In the genomic region with DNA sequence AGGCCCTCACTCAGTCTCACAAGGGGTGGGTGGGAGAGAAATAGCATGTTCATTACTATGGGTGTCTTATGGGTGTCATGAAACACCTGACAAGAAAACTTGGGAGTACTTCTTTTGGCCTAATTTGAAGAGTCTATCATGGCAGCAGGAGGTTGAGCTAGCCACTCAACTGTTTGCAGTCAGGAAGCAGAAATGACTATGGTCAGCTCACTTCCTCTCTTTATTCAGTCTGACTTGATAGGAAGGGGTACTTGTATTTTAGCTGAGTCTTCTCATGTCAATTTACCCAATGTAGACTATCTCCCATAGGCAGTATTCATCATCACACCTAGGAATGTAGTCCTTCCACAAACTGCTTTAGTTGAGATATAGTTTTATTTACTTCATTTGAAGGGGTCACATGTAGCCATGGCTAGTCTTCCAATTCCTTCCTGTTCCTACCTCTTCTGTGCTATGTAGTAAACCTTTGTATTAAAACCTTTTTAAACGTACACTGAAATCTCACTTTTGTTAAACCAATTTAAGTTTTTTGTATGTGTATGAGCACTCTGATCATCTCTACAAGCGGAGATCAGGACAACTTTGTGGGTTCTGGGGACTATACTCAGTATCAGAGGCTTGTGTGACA, we compare ENCODE assay signal across 28 mouse cellular contexts. TPM values are rescaled to one million over a fixed set of nuclear protein-coding genes. Genes with fewer than 3 reads are reported as not detected.
DNase-seq lines count a peak whose midpoint lies in the region; ATAC-seq lines count a peak whose summit lies in the region.
"Had no signal": no experiment of that assay in that cellular context is flagged by ENCODE, and none has a peak within 500 bp of the region (broad histone marks: within the 10 kb centered on the region; RNA-seq: fewer than 3 reads in every experiment).

No protein-coding gene starts in this region.

- ATAC-seq in embryonic facial prominence, embryonic 11.5 days (replicated peaks; ENCODE audit: insufficient number of reproducible peaks, low FRiP score, low TSS enrichment, low read depth): no peak
- ATAC-seq in liver, embryonic 13.5 days (ENCODE audit: low read depth): no peak
- no peak for ATAC-seq in liver, embryonic 12.5 days
- ATAC-seq: forebrain, embryonic 16.5 days; inflammation-experienced regulatory T-cells, adult 6 months; lung, postnatal 0 days; midbrain, embryonic 16.5 days had no signal

- H3K4me3 ChIP-seq in embryonic facial prominence, embryonic 11.5 days (ENCODE audit: low read depth, low read length): no peak overlapping the region
- no peak overlapping the region for H3K4me3 ChIP-seq in embryonic facial prominence, embryonic 10.5 days
- no peak overlapping the region for H3K4me3 ChIP-seq in liver, embryonic 13.5 days (replicated peaks)
- H3K4me3 ChIP-seq in liver, embryonic 12.5 days: no peak overlapping the region
- H3K4me3 ChIP-seq: heart, embryonic 15.5 days; hindbrain, embryonic 13.5 days; layer of hippocampus, adult 2 months; liver, embryonic 15.5 days; neural tube, embryonic 15.5 days had no signal

- no peak overlapping the region for H3K4me2 ChIP-seq in embryonic facial prominence, embryonic 11.5 days (ENCODE audit: low read depth, low read length)
- no peak overlapping the region for H3K4me2 ChIP-seq in liver, embryonic 13.5 days
- H3K4me2 ChIP-seq in liver, embryonic 12.5 days: no peak overlapping the region
- H3K4me2 ChIP-seq: heart, embryonic 15.5 days; hindbrain, embryonic 13.5 days; liver, embryonic 15.5 days; neural tube, embryonic 15.5 days had no signal

- H3K27me3 ChIP-seq in embryonic facial prominence, embryonic 11.5 days (ENCODE audit: control insufficient read depth, insufficient read depth, low read length): no peaks in the 10 kb centered on the region
- no peaks in the 10 kb centered on the region for H3K27me3 ChIP-seq in embryonic facial prominence, embryonic 10.5 days (replicated peaks; ENCODE audit: low read depth, poor library complexity, severe bottlenecking)
- no peaks in the 10 kb centered on the region for H3K27me3 ChIP-seq in liver, embryonic 13.5 days
- no peaks in the 10 kb centered on the region for H3K27me3 ChIP-seq in liver, embryonic 12.5 days (replicated peaks)
- H3K27me3 ChIP-seq: heart, embryonic 15.5 days; hindbrain, embryonic 13.5 days; liver, embryonic 15.5 days; neural tube, embryonic 15.5 days had no signal

- H3K4me1 ChIP-seq in embryonic facial prominence, embryonic 11.5 days (ENCODE audit: control insufficient read depth, insufficient read depth, low read length): no peaks in the 10 kb centered on the region
- peaks cover 9% of the 10 kb centered on the region; the same call in 1 of the 2 replicates for H3K4me1 ChIP-seq in embryonic facial prominence, embryonic 10.5 days
- peaks cover 15% of the 10 kb centered on the region for H3K4me1 ChIP-seq in liver, embryonic 13.5 days (replicated peaks)
- peaks cover 19% of the 10 kb centered on the region for H3K4me1 ChIP-seq in liver, embryonic 12.5 days

- H3K36me3 ChIP-seq in embryonic facial prominence, embryonic 11.5 days (replicated peaks; ENCODE audit: control insufficient read depth, insufficient read depth, low read depth, low read length): peaks cover 2% of the 10 kb centered on the region
- peaks cover 46% of the 10 kb centered on the region for H3K36me3 ChIP-seq in embryonic facial prominence, embryonic 10.5 days (replicated peaks)
- H3K36me3 ChIP-seq in liver, embryonic 13.5 days: peaks cover 38% of the 10 kb centered on the region
- H3K36me3 ChIP-seq in liver, embryonic 12.5 days: peaks cover 46% of the 10 kb centered on the region

- peak; percentile 22 for DNase-seq in embryonic facial prominence, embryonic 11.5 days (ENCODE audit: low spot score)
- DNase-seq in embryonic facial prominence, embryonic 10.5 days (ENCODE audit: low spot score): no peak
- no peak for DNase-seq in liver, embryonic 13.5 days
- DNase-seq in ZHBTc4 (ENCODE audit: low read depth, low spot score): peak; percentile 32
- peak; percentile 23 for DNase-seq in naive thymus-derived CD4-positive, alpha-beta T cell, adult 2 months (ENCODE audit: low read depth)
- no peak for DNase-seq in cerebellum, adult 11 months
- no peak for DNase-seq in thymus, postnatal 36 days
- DNase-seq: adrenal gland, postnatal 25 days; B cell, adult 2 months; cerebellum, adult 11-12 months; cerebellum, postnatal 10 days; gastrocnemius, postnatal 25 days; heart, postnatal 36 days; kidney, adult 8-10 months; kidney, postnatal 25 days; thymus, postnatal 14 days had no signal

- 78% methylated on average over 2 of the region's 2 CpGs for WGBS in embryonic facial prominence, embryonic 11.5 days
- 82% methylated on average over 2 of the region's 2 CpGs for WGBS in embryonic facial prominence, embryonic 10.5 days
- 72% methylated on average over 2 of the region's 2 CpGs for WGBS in liver, embryonic 13.5 days (ENCODE audit: insufficient replicate concordance)
- 84% methylated on average over 2 of the region's 2 CpGs for WGBS in liver, embryonic 12.5 days (ENCODE audit: insufficient replicate concordance)

- H3K27ac ChIP-seq in embryonic facial prominence, embryonic 11.5 days (replicated peaks; ENCODE audit: low read depth, low read length): no peak overlapping the region
- H3K27ac ChIP-seq in embryonic facial prominence, embryonic 10.5 days (replicated peaks): no peak overlapping the region
- H3K27ac ChIP-seq in liver, embryonic 13.5 days: 0 out of 2 replicates have a peak overlapping the region, but pooled peaks have one; percentile 9
- H3K27ac ChIP-seq in liver, embryonic 12.5 days: no peak overlapping the region
- H3K27ac ChIP-seq: heart, embryonic 15.5 days; hindbrain, embryonic 13.5 days; layer of hippocampus, adult 2 months; liver, embryonic 15.5 days; macrophage; neural tube, embryonic 15.5 days; stomach, postnatal 0 days had no signal

- no peak overlapping the region for H3K9ac ChIP-seq in embryonic facial prominence, embryonic 11.5 days (replicated peaks; ENCODE audit: low read length)
- no peak overlapping the region for H3K9ac ChIP-seq in liver, embryonic 13.5 days
- no peak overlapping the region for H3K9ac ChIP-seq in liver, embryonic 12.5 days
- H3K9ac ChIP-seq: heart, embryonic 15.5 days; hindbrain, embryonic 13.5 days; liver, embryonic 15.5 days; neural tube, embryonic 15.5 days had no signal

- H3K9me3 ChIP-seq in embryonic facial prominence, embryonic 11.5 days (replicated peaks; ENCODE audit: control insufficient read depth, low read length): no peaks in the 10 kb centered on the region
- H3K9me3 ChIP-seq in embryonic facial prominence, embryonic 10.5 days: no peaks in the 10 kb centered on the region
- no peaks in the 10 kb centered on the region for H3K9me3 ChIP-seq in liver, embryonic 13.5 days (replicated peaks)
- H3K9me3 ChIP-seq in liver, embryonic 12.5 days (replicated peaks): no peaks in the 10 kb centered on the region
- H3K9me3 ChIP-seq: heart, embryonic 15.5 days; hindbrain, embryonic 13.5 days; liver, embryonic 15.5 days; neural tube, embryonic 15.5 days had no signal

RNA-seq across cellular contexts. Expression of gene 2210016F16Rik, which starts 4.4 kb away (rescaled TPM):
- polyA plus RNA-seq in embryonic facial prominence, embryonic 11.5 days (2014; fragmentation: Nextera tagmentation; extraction: Ambion mirVana): 24.3 and 24.5 TPM in 2 replicates
- polyA plus RNA-seq in embryonic facial prominence, embryonic 10.5 days (2016; fragmentation: Nextera tagmentation; extraction: Ambion mirVana): 23.8 and 24.4 TPM in 2 replicates
- 24.2 and 24.6 TPM in 2 replicates for polyA plus RNA-seq in liver, embryonic 13.5 days (2015; fragmentation: Nextera tagmentation; extraction: Ambion mirVana)
- 27.5 and 27.6 TPM in 2 replicates for polyA plus RNA-seq in liver, embryonic 12.5 days (2016; fragmentation: Nextera tagmentation; extraction: Ambion mirVana)

RNA-seq across cellular contexts. Expression of gene Rmi1, which starts 12.6 kb away (rescaled TPM):
- 34.4 and 37.0 TPM in 2 replicates for polyA plus RNA-seq in embryonic facial prominence, embryonic 11.5 days (2014; fragmentation: Nextera tagmentation; extraction: Ambion mirVana)
- 27.8 and 28.1 TPM in 2 replicates for polyA plus RNA-seq in embryonic facial prominence, embryonic 10.5 days (2016; fragmentation: Nextera tagmentation; extraction: Ambion mirVana)
- 14.9 and 20.6 TPM in 2 replicates for polyA plus RNA-seq in liver, embryonic 13.5 days (2015; fragmentation: Nextera tagmentation; extraction: Ambion mirVana)
- polyA plus RNA-seq in liver, embryonic 12.5 days (2016; fragmentation: Nextera tagmentation; extraction: Ambion mirVana): 22.3 and 25.4 TPM in 2 replicates

RNA-seq across cellular contexts. Expression of gene Hnrnpk, which starts 13.7 kb away (rescaled TPM):
- 2,512 and 2,650 TPM in 2 replicates for polyA plus RNA-seq in embryonic facial prominence, embryonic 11.5 days (2014; fragmentation: Nextera tagmentation; extraction: Ambion mirVana)
- 2,126 and 2,130 TPM in 2 replicates for polyA plus RNA-seq in embryonic facial prominence, embryonic 10.5 days (2016; fragmentation: Nextera tagmentation; extraction: Ambion mirVana)
- 751 and 991 TPM in 2 replicates for polyA plus RNA-seq in liver, embryonic 13.5 days (2015; fragmentation: Nextera tagmentation; extraction: Ambion mirVana)
- 906 and 911 TPM in 2 replicates for polyA plus RNA-seq in liver, embryonic 12.5 days (2016; fragmentation: Nextera tagmentation; extraction: Ambion mirVana)

RNA-seq across cellular contexts. Expression of gene Kif27, which starts 30.5 kb away (rescaled TPM):
- polyA plus RNA-seq in embryonic facial prominence, embryonic 11.5 days (2014; fragmentation: Nextera tagmentation; extraction: Ambion mirVana): 1.2 TPM in 2 replicates
- polyA plus RNA-seq in embryonic facial prominence, embryonic 10.5 days (2016; fragmentation: Nextera tagmentation; extraction: Ambion mirVana): 0.73 and 0.86 TPM in 2 replicates
- polyA plus RNA-seq in liver, embryonic 13.5 days (2015; fragmentation: Nextera tagmentation; extraction: Ambion mirVana): 0.05 and 0.12 TPM in 2 replicates
- 0.06 and 0.14 TPM in 2 replicates for polyA plus RNA-seq in liver, embryonic 12.5 days (2016; fragmentation: Nextera tagmentation; extraction: Ambion mirVana)
- polyA plus RNA-seq: inflammation-experienced regulatory T-cells, adult 6 months had no signal

Comparison
In these comparisons a context has a peak if more than half of its experiments do, and no peak if none do; other contexts are left out.
1. DNase-seq: peak in embryonic facial prominence, embryonic 11.5 days (single experiment), ZHBTc4 (single experiment) and naive thymus-derived CD4-positive, alpha-beta T cell, adult 2 months (single experiment); none in embryonic facial prominence, embryonic 10.5 days (single experiment), liver, embryonic 13.5 days (single experiment), cerebellum, adult 11 months (single experiment) and thymus, postnatal 36 days (0 of 2).